Mouse (Mus musculus) intestine, postnatal 0 days (tissue): Measurements from ENCODE around the gene Hes6. TPM values are rescaled to one million over a fixed set of nuclear protein-coding genes. Genes with fewer than 3 reads are reported as not detected.
A peak's percentile ranks its signal among the peaks of the same experiment; 100 is the strongest.

Experiments
- ATAC-seq: fragments of 200-750 bp; cut with Nextera tagmentation; 2 replicates; pipeline ENCODE4 v1.8.0; 2017; ENCODE audit warnings: mild to moderate bottlenecking, moderate TSS enrichment, moderate library complexity
- H3K27ac ChIP-seq: fragments of 300-500 bp; sonication (generic); 2 replicates; pipeline ENCODE4 v1.5.1; 2014; ENCODE audit warnings: mild to moderate bottlenecking, low read depth, low read length, moderate library complexity
- H3K27me3 ChIP-seq: fragments of 300-500 bp; sonication (generic); replicated peaks from 2 replicates; pipeline ENCODE4 v1.6.1; 2014; ENCODE audit warnings: low read length, mixed read lengths; ENCODE audit not compliant: control insufficient read depth, insufficient read depth
- H3K36me3 ChIP-seq: fragments of 300-500 bp; sonication (generic); 2 replicates; pipeline ENCODE4 v1.6.1; 2014; ENCODE audit warnings: mild to moderate bottlenecking, moderate library complexity; ENCODE audit not compliant: control insufficient read depth, insufficient read depth
- H3K4me1 ChIP-seq: fragments of 300-500 bp; sonication (generic); replicated peaks from 2 replicates; pipeline ENCODE4 v1.6.1; 2014; ENCODE audit warnings: antibody characterized with exemption, low read length, mixed read lengths; ENCODE audit not compliant: control insufficient read depth, insufficient read depth
- H3K4me2 ChIP-seq: fragments of 300-500 bp; sonication (generic); replicated peaks from 2 replicates; pipeline ENCODE4 v1.6.1; 2014; ENCODE audit warnings: low read depth, mild to moderate bottlenecking, moderate library complexity
- H3K4me3 ChIP-seq: fragments of 300-500 bp; sonication (generic); 2 replicates; pipeline ENCODE4 v1.5.1; 2014; ENCODE audit warnings: low read depth, low read length
- H3K9ac ChIP-seq: fragments of 300-500 bp; sonication (generic); 2 replicates; pipeline ENCODE4 v1.6.1; 2014; ENCODE audit warnings: mild to moderate bottlenecking, low read depth, low read length
- H3K9me3 ChIP-seq: fragments of 300-500 bp; sonication (generic); 2 replicates; pipeline ENCODE4 v1.6.1; 2016; ENCODE audit warnings: mixed run types; ENCODE audit not compliant: control insufficient read depth
- CTCF ChIP-seq: sonication (generic); IDR thresholded peaks from 2 replicates; pipeline ENCODE4 v1.5.1; 2016; ENCODE audit warnings: low read depth, mild to moderate bottlenecking, control low read depth, antibody characterized with exemption, moderate library complexity
- WGBS: fragments of 180-500 bp; shearing (Covaris S2); extraction: QIAGEN DNeasy Blood & Tissue Kit; methylation state at CpG from one replicate; pipeline ENCODE4 v1.1.7; 2014; 5-methylcytosine and 5-hydroxymethylcytosine counted together
- polyA plus RNA-seq: library from polyadenylated mRNA; unstranded; fragments of >200 nt; fragmentation: Nextera tagmentation; extraction: Ambion mirVana; gene quantifications from 2 replicates; pipeline ENCODE4 v1.2.1, GENCODE M21; 2015

Hes6 gene
- polyA plus RNA-seq, 1 experiment from 2014 or later = 84.1 TPM

- Histone ChIP-seq H3K27ac (no peak overlapping the region), H3K36me3 (peaks cover 4% of the 10 kb centered on the region; the same call in 1 of the 2 replicates), H3K9ac (no peak overlapping the region), H3K4me3 (peak overlapping the region; percentile 50), H3K9me3 (no peaks in the 10 kb centered on the region), H3K4me1 (peaks cover 4% of the 10 kb centered on the region; the same call in 1 of the 2 replicates), H3K4me2 (peak overlapping the region; percentile 95), H3K27me3 (no peaks in the 10 kb centered on the region)
- TF ChIP-seq CTCF = no peak
- no peak for ATAC-seq
- WGBS = 34% methylated on average over 8 of the region's 8 CpGs
Measured at GRCm38 (mm10) chr1:91365816-91366214, 48.0 kb downstream of the Hes6 start.

- Histone ChIP-seq H3K36me3 (no peaks in the 10 kb centered on the region; the same call in 1 of the 2 replicates), H3K27ac (no peak overlapping the region), H3K4me2 (no peak overlapping the region), H3K9ac (no peak overlapping the region), H3K4me3 (no peak overlapping the region), H3K4me1 (peaks cover 4% of the 10 kb centered on the region; the same call in 1 of the 2 replicates), H3K9me3 (no peaks in the 10 kb centered on the region), H3K27me3 (no peaks in the 10 kb centered on the region)
- ATAC-seq = no peak
- WGBS = 95% methylated on average over 16 of the region's 16 CpGs
- no peak for TF ChIP-seq CTCF
Measured at GRCm38 (mm10) chr1:91364822-91365644, 48.8 kb downstream of the Hes6 start.

DNA sequence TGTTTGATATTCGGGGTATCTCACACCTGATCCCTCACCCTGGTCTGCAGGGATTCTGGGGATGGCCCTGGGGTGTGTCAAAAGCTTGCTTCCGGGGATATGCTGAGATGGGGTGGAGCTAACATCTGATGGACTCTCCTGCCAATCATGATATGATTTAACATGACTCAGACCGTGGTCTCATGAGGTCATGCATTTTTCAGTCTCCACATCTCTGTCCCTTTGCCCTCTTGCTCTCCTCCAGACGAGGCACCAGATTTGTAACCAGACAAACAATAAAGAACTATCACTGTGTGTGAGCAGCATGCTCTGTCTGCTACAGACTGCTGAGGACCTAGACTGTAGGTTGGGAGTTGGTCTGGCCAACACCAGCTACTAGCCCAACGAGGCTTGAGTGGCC, 51.7 kb downstream of the Hes6 start:
- H3K4me1 ChIP-seq = peaks cover under 1% of the 10 kb centered on the region; the same call in 1 of the 2 replicates
- no peaks in the 10 kb centered on the region for H3K27me3 ChIP-seq
- TF ChIP-seq CTCF = no peak
- no peak overlapping the region for H3K4me3 ChIP-seq
- no peaks in the 10 kb centered on the region for H3K36me3 ChIP-seq
- no peak overlapping the region for H3K4me2 ChIP-seq
- no peak overlapping the region for H3K9ac ChIP-seq
- no peak overlapping the region for H3K27ac ChIP-seq
- WGBS = 69% methylated on average over 5 of the region's 5 CpGs
- no peak for ATAC-seq
- no peaks in the 10 kb centered on the region for H3K9me3 ChIP-seq

Other genes starting within 250 kb of the Hes6 start
- gene Ramp1, start 234.2 kb downstream of the Hes6 start, polyA plus RNA-seq = 16.1 and 16.5 TPM in 2 replicates
- 55.5 and 57.9 TPM in 2 replicates for gene Ube2f, start 163.7 kb downstream of the Hes6 start, polyA plus RNA-seq
- gene Scly, start 115.7 kb downstream of the Hes6 start, polyA plus RNA-seq = 20.2 and 23.1 TPM in 2 replicates
- not detected in 2 replicates for gene Espnl, start 92.0 kb downstream of the Hes6 start, polyA plus RNA-seq
- 1.3 and 1.8 TPM in 2 replicates for gene Klhl30, start 63.0 kb downstream of the Hes6 start, polyA plus RNA-seq
- 2.7 and 3.1 TPM in 2 replicates for gene Erfe, start 47.6 kb downstream of the Hes6 start, polyA plus RNA-seq
- 51.2 TPM in 2 replicates for gene Ilkap, start 15.2 kb downstream of the Hes6 start, polyA plus RNA-seq
- 7.2 and 7.9 TPM in 2 replicates for gene Per2, start 45.3 kb upstream of the Hes6 start, polyA plus RNA-seq
- 3.3 and 3.7 TPM in 2 replicates for gene Traf3ip1, start 80.6 kb upstream of the Hes6 start, polyA plus RNA-seq
- 2.6 TPM in 2 replicates for gene Asb1, start 126.5 kb upstream of the Hes6 start, polyA plus RNA-seq